20 mouse cellular contexts compared by ENCODE assay signal in genomic region chr4:97991395-97991794, GRCm38 (mm10).
DNase-seq lines count a peak whose midpoint lies in the region; ATAC-seq lines count a peak whose summit lies in the region.
"Had no signal": no experiment of that assay in that cellular context is flagged by ENCODE, and none has a peak within 500 bp of the region (broad histone marks: within the 10 kb centered on the region; RNA-seq: fewer than 3 reads in every experiment).

No protein-coding gene starts in this region.

- H3K9me3 ChIP-seq in heart, embryonic 15.5 days (replicated peaks) = no peaks in the 10 kb centered on the region
- no peaks in the 10 kb centered on the region for H3K9me3 ChIP-seq in hindbrain, embryonic 13.5 days
- H3K9me3 ChIP-seq in hindbrain, embryonic 14.5 days (ENCODE audit: control insufficient read depth, low read length) = no peaks in the 10 kb centered on the region
- H3K9me3 ChIP-seq: embryonic facial prominence, embryonic 15.5 days; forebrain, embryonic 10.5 days; intestine, embryonic 15.5 days had no signal

- peak; percentile 64 for DNase-seq in heart, adult 11 months
- DNase-seq in heart, adult 8-10 months (ENCODE audit: low spot score) = no peak
- DNase-seq in heart, postnatal 4 days = no peak
- DNase-seq in hindbrain, embryonic 14.5 days (ENCODE audit: low spot score) = no peak
- peak; percentile 15 for DNase-seq in retina, embryonic 14.5 days (ENCODE audit: low spot score)
- DNase-seq in retina, postnatal 1 day = no peak
- DNase-seq: adrenal gland, postnatal 25 days; cerebellum, adult 18-20 months; cerebellum, adult 9-11 months; cerebellum, postnatal 36 days; gastrocnemius, postnatal 14 days; heart, postnatal 14 days; kidney, adult 18-20 months had no signal

- H3K27me3 ChIP-seq in heart, embryonic 15.5 days = no peaks in the 10 kb centered on the region
- H3K27me3 ChIP-seq in hindbrain, embryonic 13.5 days = no peaks in the 10 kb centered on the region
- no peaks in the 10 kb centered on the region for H3K27me3 ChIP-seq in hindbrain, embryonic 14.5 days (ENCODE audit: control insufficient read depth, insufficient read depth, low read length)
- H3K27me3 ChIP-seq: embryonic facial prominence, embryonic 15.5 days; intestine, embryonic 15.5 days had no signal

- no peak overlapping the region for H3K4me3 ChIP-seq in heart, embryonic 15.5 days
- H3K4me3 ChIP-seq in hindbrain, embryonic 13.5 days = no peak overlapping the region
- H3K4me3 ChIP-seq in hindbrain, embryonic 14.5 days (replicated peaks; ENCODE audit: low read length) = no peak overlapping the region
- H3K4me3 ChIP-seq: embryonic facial prominence, embryonic 15.5 days; erythroblast, embryonic 14.5 days; forebrain, embryonic 10.5 days; intestine, embryonic 15.5 days had no signal

- 58% methylated on average over 11 of the region's 11 CpGs for WGBS in heart, embryonic 15.5 days
- 69% methylated on average over 11 of the region's 11 CpGs for WGBS in hindbrain, embryonic 13.5 days
- WGBS in hindbrain, embryonic 14.5 days = 69% methylated on average over 11 of the region's 11 CpGs

- no peak overlapping the region for H3K9ac ChIP-seq in heart, embryonic 15.5 days
- no peak overlapping the region for H3K9ac ChIP-seq in hindbrain, embryonic 13.5 days
- H3K9ac ChIP-seq in hindbrain, embryonic 14.5 days = no peak overlapping the region
- H3K9ac ChIP-seq: embryonic facial prominence, embryonic 15.5 days; intestine, embryonic 15.5 days had no signal

- H3K36me3 ChIP-seq in heart, embryonic 15.5 days = no peaks in the 10 kb centered on the region
- no peaks in the 10 kb centered on the region for H3K36me3 ChIP-seq in hindbrain, embryonic 13.5 days
- no peaks in the 10 kb centered on the region for H3K36me3 ChIP-seq in hindbrain, embryonic 14.5 days (replicated peaks; ENCODE audit: control insufficient read depth, insufficient read depth)
- H3K36me3 ChIP-seq: embryonic facial prominence, embryonic 15.5 days; forebrain, embryonic 10.5 days; intestine, embryonic 15.5 days had no signal

- peaks cover 43% of the 10 kb centered on the region for H3K4me1 ChIP-seq in heart, embryonic 15.5 days (replicated peaks)
- H3K4me1 ChIP-seq in hindbrain, embryonic 13.5 days (replicated peaks) = peaks cover 9% of the 10 kb centered on the region
- peaks cover 9% of the 10 kb centered on the region; the same call in 1 of the 2 replicates for H3K4me1 ChIP-seq in hindbrain, embryonic 14.5 days (replicated peaks; ENCODE audit: control insufficient read depth, insufficient read depth, low read length)
- H3K4me1 ChIP-seq: intestine, embryonic 15.5 days had no signal

- H3K27ac ChIP-seq in heart, embryonic 15.5 days = peak overlapping the region; percentile 64
- H3K27ac ChIP-seq in hindbrain, embryonic 13.5 days = no peak overlapping the region
- no peak overlapping the region for H3K27ac ChIP-seq in hindbrain, embryonic 14.5 days
- H3K27ac ChIP-seq: forebrain, embryonic 10.5 days; intestine, embryonic 15.5 days had no signal

- ATAC-seq in heart, embryonic 15.5 days (replicated peaks; ENCODE audit: insufficient number of reproducible peaks, insufficient read depth, low FRiP score, low read depth) = no peak
- peak; percentile 43; the same call in 1 of the 2 replicates for ATAC-seq in hindbrain, embryonic 13.5 days (ENCODE audit: low FRiP score)
- no peak for ATAC-seq in hindbrain, embryonic 14.5 days (ENCODE audit: low FRiP score)
- ATAC-seq: forebrain, embryonic 16.5 days; intestine, embryonic 15.5 days had no signal

- H3K4me2 ChIP-seq in heart, embryonic 15.5 days = no peak overlapping the region
- no peak overlapping the region for H3K4me2 ChIP-seq in hindbrain, embryonic 13.5 days
- H3K4me2 ChIP-seq in hindbrain, embryonic 14.5 days (replicated peaks) = no peak overlapping the region
- H3K4me2 ChIP-seq: embryonic facial prominence, embryonic 15.5 days; intestine, embryonic 15.5 days had no signal

Comparison
In these comparisons a context has a peak if more than half of its experiments do, and no peak if none do; other contexts are left out.
1. DNase-seq: peak in heart, adult 11 months (single experiment) and retina, embryonic 14.5 days (single experiment); none in heart, adult 8-10 months (single experiment), heart, postnatal 4 days (single experiment), hindbrain, embryonic 14.5 days (single experiment) and retina, postnatal 1 day (single experiment).